Mouse (Mus musculus) liver, adult 2 months (tissue): ENCODE data around the gene Tcea3.

ENCODE experiments used
- CTCF ChIP-seq: fragments of 200-500 bp; IDR thresholded peaks from 2 replicates; pipeline ENCODE4 v1.5.1; 2011; ENCODE audit warnings: low read depth, low read length, control low read depth
- POLR2A ChIP-seq: fragments of 200-500 bp; IDR thresholded peaks from 2 replicates; pipeline ENCODE4 v1.6.1; 2011; ENCODE audit warnings: low read length, control low read depth; ENCODE audit not compliant: insufficient read depth; ENCODE audit errors: extremely low read depth

- TF ChIP-seq CTCF: no peak
- no peak for TF ChIP-seq POLR2A
These were observed 8.9 kb upstream of the Tcea3 start for GRCm38 (mm10) chr4:136238669-136239068.
